Mouse (Mus musculus) hindbrain, postnatal 0 days (tissue): ENCODE results near the gene Ptgs2. TPM values are rescaled to one million over a fixed set of nuclear protein-coding genes. Genes with fewer than 3 reads are reported as not detected.

ENCODE experiments used
- ATAC-seq: fragments of 200-750 bp; cut with Nextera tagmentation; 2 replicates; pipeline ENCODE4 v1.8.0; 2017; ENCODE audit warnings: mild to moderate bottlenecking, moderate TSS enrichment, moderate library complexity
- DNase-seq: peaks from one replicate; pipeline ENCODE4 v3.0.0-alpha.2; 2015; ENCODE audit warnings: low spot score
- H3K27ac ChIP-seq: fragments of 300-500 bp; sonication (generic); 2 replicates; pipeline ENCODE4 v1.5.1; 2014; ENCODE audit warnings: mild to moderate bottlenecking
- H3K27me3 ChIP-seq: fragments of 300-500 bp; sonication (generic); 2 replicates; pipeline ENCODE4 v1.6.1; 2014; ENCODE audit warnings: low read length, mixed read lengths; ENCODE audit not compliant: insufficient read depth
- H3K36me3 ChIP-seq: fragments of 300-500 bp; sonication (generic); 2 replicates; pipeline ENCODE4 v1.6.1; 2014; ENCODE audit warnings: low read length, mixed read lengths; ENCODE audit not compliant: insufficient read depth
- H3K4me1 ChIP-seq: fragments of 300-500 bp; sonication (generic); 2 replicates; pipeline ENCODE4 v1.6.1; 2014; ENCODE audit warnings: antibody characterized with exemption, low read length, mixed read lengths; ENCODE audit not compliant: insufficient read depth
- H3K4me2 ChIP-seq: fragments of 300-500 bp; sonication (generic); 2 replicates; pipeline ENCODE4 v1.6.1; 2014; ENCODE audit warnings: low read depth, mild to moderate bottlenecking, low read length, moderate library complexity, mixed read lengths
- H3K4me3 ChIP-seq: fragments of 300-500 bp; sonication (generic); 2 replicates; pipeline ENCODE4 v1.5.1; 2014; ENCODE audit warnings: low read length
- H3K9ac ChIP-seq: fragments of 300-500 bp; sonication (generic); replicated peaks from 2 replicates; pipeline ENCODE4 v1.6.1; 2014; ENCODE audit warnings: mild to moderate bottlenecking, low read length, moderate library complexity, mixed read lengths
- H3K9me3 ChIP-seq: fragments of 300-500 bp; sonication (generic); 2 replicates; pipeline ENCODE4 v1.6.1; 2016; ENCODE audit warnings: low read length, mixed read lengths
- CTCF ChIP-seq: IDR thresholded peaks from 2 replicates; pipeline ENCODE4 v1.5.1; 2016; ENCODE audit warnings: antibody characterized with exemption, control low read depth, low read depth
- WGBS: fragments of 180-500 bp; shearing (Covaris S2); extraction: QIAGEN DNeasy Blood & Tissue Kit; methylation state at CpG from one replicate; pipeline ENCODE4 v1.1.7; 2014; 5-methylcytosine and 5-hydroxymethylcytosine counted together
- polyA plus RNA-seq: library from polyadenylated mRNA; unstranded; fragments of >200 nt; fragmentation: Nextera tagmentation; extraction: Ambion mirVana; gene quantifications from 2 replicates; pipeline ENCODE4 v1.2.1, GENCODE M21; 2015
- total RNA-seq: library from RNA; depleted of rRNA; stranded (reverse); fragments of >200 nt; gene quantifications from 2 replicates; pipeline ENCODE4 v1.2.3, GENCODE M21; 2014

The Ptgs2 gene
- total and polyA plus RNA-seq, 2 experiments from 2014 or later: 0.08 to 0.37 TPM

DNA sequence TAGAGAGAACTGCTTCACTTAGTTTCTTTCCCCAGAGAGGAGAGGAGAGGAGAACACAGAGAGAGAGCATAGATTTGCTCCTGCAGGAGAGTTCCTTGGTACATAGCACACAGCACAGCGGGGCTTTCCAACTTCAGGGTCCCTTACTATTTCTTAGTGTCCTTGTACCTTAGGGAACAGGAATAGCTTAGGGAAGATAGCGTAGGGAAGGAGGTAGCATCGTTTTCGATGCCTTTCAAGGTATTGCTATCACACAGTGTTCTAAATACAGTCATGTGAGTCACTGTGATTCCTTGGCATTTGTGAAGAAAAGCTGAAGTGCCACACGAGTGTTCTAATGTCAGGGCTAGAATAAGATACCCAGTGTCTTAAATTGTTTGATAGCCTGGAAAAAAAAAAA, 18.5 kb downstream of the Ptgs2 start:
- Histone ChIP-seq H3K4me3 (no peak overlapping the region), H3K9ac (no peak overlapping the region), H3K4me1 (no peaks in the 10 kb centered on the region), H3K36me3 (no peaks in the 10 kb centered on the region), H3K9me3 (no peaks in the 10 kb centered on the region), H3K27me3 (no peaks in the 10 kb centered on the region), H3K4me2 (no peak overlapping the region), H3K27ac (no peak overlapping the region)
- WGBS: 90% methylated on average over 5 of the region's 5 CpGs
- no peak for TF ChIP-seq CTCF
- DNase-seq: no peak
- no peak for ATAC-seq

DNA sequence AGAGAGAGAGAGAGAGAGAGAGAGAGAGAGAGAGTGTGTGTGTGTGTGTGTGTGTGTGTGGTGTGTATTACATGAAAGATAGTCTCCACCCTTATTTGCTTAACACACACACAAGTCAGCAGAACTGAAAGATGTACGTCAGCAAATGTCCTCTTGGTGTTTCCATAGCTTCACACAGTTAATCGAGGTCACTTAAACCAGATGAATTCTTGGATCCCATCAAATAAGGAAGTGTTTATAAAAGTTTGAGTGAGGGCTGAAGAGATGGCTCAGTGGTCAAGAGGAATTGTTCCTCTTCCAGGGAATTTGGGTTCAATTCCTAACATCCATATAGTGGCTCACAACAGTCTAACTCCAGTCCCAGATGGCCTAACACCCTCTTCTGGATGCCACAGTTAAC, 25.7 kb downstream of the Ptgs2 start:
- ATAC-seq (no peak), DNase-seq (no peak)
- WGBS: 87% methylated on average over 2 of the region's 2 CpGs
- no peaks in the 10 kb centered on the region for H3K27me3 ChIP-seq
- no peaks in the 10 kb centered on the region for H3K36me3 ChIP-seq
- no peak overlapping the region for H3K27ac ChIP-seq
- no peak overlapping the region for H3K9ac ChIP-seq
- no peaks in the 10 kb centered on the region for H3K9me3 ChIP-seq
- H3K4me2 ChIP-seq: no peak overlapping the region
- H3K4me3 ChIP-seq: no peak overlapping the region
- no peaks in the 10 kb centered on the region for H3K4me1 ChIP-seq
- TF ChIP-seq CTCF: no peak

DNA sequence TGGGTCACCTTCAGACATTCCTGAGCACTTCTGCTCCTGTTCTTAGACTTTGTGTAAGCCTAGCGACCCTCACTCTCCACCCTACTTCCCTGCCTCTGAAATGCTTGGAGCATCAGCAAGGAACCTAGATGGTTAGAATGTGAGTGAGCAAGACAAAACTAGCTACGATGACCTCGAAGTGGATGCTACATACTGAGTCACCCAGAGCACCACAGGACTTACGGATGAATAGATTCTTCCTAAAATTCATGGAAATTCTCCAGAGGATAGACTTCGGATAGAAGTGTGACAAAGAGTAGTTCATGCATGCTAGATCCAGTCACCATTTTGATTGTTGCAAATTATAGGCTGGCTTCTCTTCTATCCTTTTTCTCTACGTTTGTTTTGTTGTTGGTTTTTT, 30.2 kb downstream of the Ptgs2 start:
- no peak overlapping the region for H3K4me2 ChIP-seq

DNA sequence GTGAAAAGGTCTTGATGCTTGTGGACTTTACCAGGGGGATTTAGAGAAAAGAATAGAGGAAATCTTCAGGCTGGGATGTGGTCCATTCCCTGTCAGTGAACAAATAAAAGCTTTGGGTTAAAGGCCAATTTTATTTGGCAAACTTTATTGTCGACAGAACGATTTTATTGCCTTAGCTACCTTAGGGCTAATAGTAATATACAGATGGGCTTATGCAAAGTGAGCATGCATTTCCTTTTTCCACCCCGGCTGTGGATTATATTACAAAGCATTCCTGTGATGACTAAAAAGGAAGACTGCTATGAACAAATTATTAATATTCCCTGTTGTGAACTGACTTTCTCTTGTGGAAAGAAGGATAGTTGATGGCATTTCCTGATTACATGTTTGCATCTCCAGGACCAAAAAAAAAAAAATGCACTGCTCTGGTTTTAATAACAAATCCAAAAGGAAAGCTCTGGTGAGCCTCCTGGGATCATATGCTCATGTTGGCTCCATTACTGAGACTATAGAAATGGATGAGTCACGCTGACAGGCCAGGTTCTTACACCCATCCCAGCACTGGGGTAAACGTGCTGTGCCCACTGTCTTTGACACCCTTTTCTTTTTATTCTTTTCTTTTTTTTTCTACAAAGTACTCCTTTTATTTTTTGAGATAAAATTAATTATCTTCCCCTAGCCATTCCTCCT, 30.9 kb downstream of the Ptgs2 start:
- 69% methylated on average over 5 of the region's 5 CpGs for WGBS
- no peak overlapping the region for H3K9ac ChIP-seq
- DNase-seq: no peak

More for the DNA sequence above, 30.2 kb downstream of the Ptgs2 start:
- H3K36me3 ChIP-seq: no peaks in the 10 kb centered on the region
- ATAC-seq (no peak), DNase-seq (no peak)
- no peaks in the 10 kb centered on the region for H3K27me3 ChIP-seq
- H3K9me3 ChIP-seq: no peaks in the 10 kb centered on the region
- no peak overlapping the region for H3K9ac ChIP-seq
- H3K4me1 ChIP-seq: no peaks in the 10 kb centered on the region
- WGBS: 78% methylated on average over 6 of the region's 6 CpGs
- no peak overlapping the region for H3K27ac ChIP-seq
- H3K4me3 ChIP-seq: no peak overlapping the region
- no peak for TF ChIP-seq CTCF

DNA sequence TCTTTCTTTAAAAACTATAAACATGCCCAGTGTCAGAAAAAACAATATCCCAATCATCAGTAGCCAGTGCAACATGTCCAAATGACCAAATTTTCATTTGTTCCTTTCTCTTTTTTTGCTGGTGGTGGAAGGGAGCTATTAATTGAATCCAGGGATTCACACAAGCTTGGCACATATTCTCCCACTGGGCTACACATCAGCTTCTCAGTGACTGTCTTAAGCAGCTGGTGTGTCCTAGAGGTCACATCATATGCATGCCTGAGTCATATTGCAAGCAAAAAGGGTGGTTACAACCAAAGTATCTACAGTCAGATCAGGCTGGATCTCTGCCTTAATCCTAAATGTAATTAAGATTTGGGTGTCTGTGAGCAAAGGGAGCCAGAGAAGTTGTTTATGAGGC, 35.5 kb downstream of the Ptgs2 start:
- Histone ChIP-seq H3K9ac (no peak overlapping the region), H3K9me3 (no peaks in the 10 kb centered on the region), H3K27ac (no peak overlapping the region), H3K4me3 (no peak overlapping the region), H3K27me3 (no peaks in the 10 kb centered on the region), H3K36me3 (no peaks in the 10 kb centered on the region), H3K4me1 (no peaks in the 10 kb centered on the region), H3K4me2 (no peak overlapping the region)
- ATAC-seq (no peak), DNase-seq (no peak)
- TF ChIP-seq CTCF: no peak

More for the DNA sequence above, 30.9 kb downstream of the Ptgs2 start:
- Histone ChIP-seq H3K4me3 (no peak overlapping the region), H3K27me3 (no peaks in the 10 kb centered on the region), H3K9me3 (no peaks in the 10 kb centered on the region), H3K27ac (no peak overlapping the region), H3K4me1 (no peaks in the 10 kb centered on the region), H3K4me2 (no peak overlapping the region), H3K36me3 (no peaks in the 10 kb centered on the region)
- no peak for TF ChIP-seq CTCF
- no peak for ATAC-seq

DNA sequence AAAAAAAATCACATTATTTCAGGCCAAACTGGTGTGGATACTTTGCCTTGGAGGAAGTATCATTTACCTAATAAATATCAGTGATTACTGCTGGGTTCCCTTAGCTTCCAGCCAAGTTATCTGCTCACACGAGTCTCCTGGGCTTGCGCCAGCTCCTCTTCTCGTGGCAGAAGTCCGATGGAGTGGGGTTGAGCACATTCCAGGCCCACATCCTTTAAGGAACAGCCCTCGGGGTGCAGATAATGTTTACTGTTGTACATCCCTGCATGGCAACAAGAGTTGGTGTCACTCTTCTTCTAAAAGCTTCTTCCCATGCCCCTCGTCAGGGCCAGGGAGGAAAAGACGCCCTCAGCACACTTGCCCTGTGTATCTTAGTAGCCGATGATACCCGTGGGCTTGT, 39.9 kb downstream of the Ptgs2 start:
- Histone ChIP-seq H3K4me2 (no peak overlapping the region), H3K4me3 (no peak overlapping the region), H3K27ac (no peak overlapping the region), H3K4me1 (no peaks in the 10 kb centered on the region), H3K9me3 (no peaks in the 10 kb centered on the region), H3K27me3 (no peaks in the 10 kb centered on the region), H3K9ac (no peak overlapping the region), H3K36me3 (no peaks in the 10 kb centered on the region)
- ATAC-seq (no peak), DNase-seq (no peak)
- TF ChIP-seq CTCF: no peak
- WGBS: 66% methylated on average over 9 of the region's 9 CpGs

DNA sequence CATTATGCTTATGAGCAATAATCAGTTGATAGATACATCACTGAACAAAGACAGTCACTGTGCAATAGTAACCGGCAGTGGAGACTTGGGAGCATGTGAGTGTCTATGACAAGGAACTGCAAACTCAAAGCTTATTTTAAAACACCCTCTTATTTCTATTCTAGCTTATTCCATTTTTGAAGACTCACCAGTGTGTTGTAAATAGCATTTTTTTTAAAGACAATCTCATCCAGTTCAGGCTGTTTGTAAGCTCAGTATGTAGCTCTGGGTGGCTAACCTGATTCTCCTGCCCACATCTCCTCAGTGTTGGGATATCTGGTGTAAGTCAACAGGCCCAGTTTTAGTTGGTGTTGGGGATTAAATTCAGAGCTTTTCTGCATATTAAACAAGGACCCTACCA, 42.1 kb downstream of the Ptgs2 start:
- Histone ChIP-seq H3K36me3 (no peaks in the 10 kb centered on the region), H3K4me1 (no peaks in the 10 kb centered on the region), H3K27me3 (no peaks in the 10 kb centered on the region), H3K27ac (no peak overlapping the region), H3K9ac (no peak overlapping the region), H3K4me2 (no peak overlapping the region), H3K4me3 (no peak overlapping the region), H3K9me3 (no peaks in the 10 kb centered on the region)
- WGBS: 91% methylated on average over 1 of the region's 1 CpGs
- DNase-seq (no peak), ATAC-seq (no peak)
- TF ChIP-seq CTCF: no peak
